Mouse (Mus musculus): ENCODE data around the gene Sap30l. TPM values are rescaled to one million over a fixed set of nuclear protein-coding genes. Genes with fewer than 3 reads are reported as not detected.

Gene Sap30l
- polyA plus RNA-seq, 1 experiment = 107 TPM

DNA sequence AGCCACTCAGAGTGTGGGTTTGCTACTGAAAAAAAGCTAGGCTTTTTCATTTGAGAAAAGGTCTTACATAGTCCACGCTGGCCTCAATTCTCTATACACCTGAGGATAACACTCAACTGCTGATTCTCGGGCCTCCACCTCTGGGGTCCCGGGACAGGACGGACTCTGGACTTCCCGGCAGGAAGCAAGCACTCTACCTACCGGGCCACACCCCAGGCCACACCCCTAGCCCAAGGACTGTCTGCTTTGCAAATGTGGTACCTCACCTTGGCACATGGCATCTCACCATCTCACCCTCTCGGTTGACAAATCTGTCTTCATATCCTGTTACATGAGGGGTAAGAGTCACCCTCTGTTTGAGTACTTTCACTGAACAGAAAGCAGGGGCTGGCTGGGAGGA lies 48.9 kb downstream of the Sap30l start:
- 22% methylated on average over 7 of the region's 7 CpGs for whole genome bisulfite sequencing
- Histone ChIP-seq H3K27me3 (ENCODE audit: control insufficient read depth, insufficient read depth, low read length) (peaks cover 3% of the 10 kb centered on the region; the same call in 1 of the 2 replicates), H3K36me3 (ENCODE audit: control insufficient read depth, insufficient read depth, low read length) (no peaks in the 10 kb centered on the region)

GRCm38 (mm10) chr11:57850931-57851330 lies 49.5 kb downstream of the Sap30l start:
- H3K36me3 ChIP-seq (ENCODE audit: control insufficient read depth, insufficient read depth, low read length) = no peaks in the 10 kb centered on the region
- 26% methylated on average over 3 of the region's 3 CpGs for WGBS
- H3K27ac ChIP-seq (ENCODE audit: insufficient read depth, low read depth, low read length) = no peak overlapping the region
- peaks cover 3% of the 10 kb centered on the region; the same call in 1 of the 2 replicates for H3K27me3 ChIP-seq (ENCODE audit: control insufficient read depth, insufficient read depth, low read length)
- peaks cover 7% of the 10 kb centered on the region for H3K4me1 ChIP-seq (ENCODE audit: control insufficient read depth, insufficient read depth, insufficient read length, low read length)
- TF ChIP-seq POLR2A (IDR thresholded peaks at IDR 0.05; ENCODE audit: low read depth, low read length) (no peak), CTCF (IDR thresholded peaks at IDR 0.05; ENCODE audit: extremely low read depth, insufficient read length, insufficient replicate concordance, low read depth, low read length) (no peak)
- H3K4me3 ChIP-seq (ENCODE audit: low read depth, low read length) = no peak overlapping the region

More for the DNA sequence above, 48.9 kb downstream of the Sap30l start:
- peaks cover 7% of the 10 kb centered on the region for H3K4me1 ChIP-seq (ENCODE audit: control insufficient read depth, insufficient read depth, insufficient read length, low read length)
- no peak overlapping the region for H3K4me3 ChIP-seq (ENCODE audit: low read depth, low read length)
- H3K27ac ChIP-seq (ENCODE audit: insufficient read depth, low read depth, low read length) = no peak overlapping the region
- TF ChIP-seq POLR2A (IDR thresholded peaks at IDR 0.05; ENCODE audit: low read depth, low read length) (no peak), CTCF (IDR thresholded peaks at IDR 0.05; ENCODE audit: extremely low read depth, insufficient read length, insufficient replicate concordance, low read depth, low read length) (no peak)

- peaks cover 5% of the 10 kb centered on the region for H3K4me1 ChIP-seq (ENCODE audit: control insufficient read depth, insufficient read depth, insufficient read length, low read length)
- no peaks in the 10 kb centered on the region for H3K36me3 ChIP-seq (ENCODE audit: control insufficient read depth, insufficient read depth, low read length)
- WGBS = 73% methylated on average over 6 of the region's 6 CpGs
- peaks cover 3% of the 10 kb centered on the region for H3K27me3 ChIP-seq (ENCODE audit: control insufficient read depth, insufficient read depth, low read length)
- H3K27ac ChIP-seq (ENCODE audit: insufficient read depth, low read depth, low read length) = no peak overlapping the region
- TF ChIP-seq POLR2A (IDR thresholded peaks at IDR 0.05; ENCODE audit: low read depth, low read length) (no peak), CTCF (IDR thresholded peaks at IDR 0.05; ENCODE audit: extremely low read depth, insufficient read length, insufficient replicate concordance, low read depth, low read length) (no peak)
- no peak overlapping the region for H3K4me3 ChIP-seq (ENCODE audit: low read depth, low read length)
These were observed 52.1 kb downstream of the Sap30l start for GRCm38 (mm10) chr11:57853571-57853970.

DNA sequence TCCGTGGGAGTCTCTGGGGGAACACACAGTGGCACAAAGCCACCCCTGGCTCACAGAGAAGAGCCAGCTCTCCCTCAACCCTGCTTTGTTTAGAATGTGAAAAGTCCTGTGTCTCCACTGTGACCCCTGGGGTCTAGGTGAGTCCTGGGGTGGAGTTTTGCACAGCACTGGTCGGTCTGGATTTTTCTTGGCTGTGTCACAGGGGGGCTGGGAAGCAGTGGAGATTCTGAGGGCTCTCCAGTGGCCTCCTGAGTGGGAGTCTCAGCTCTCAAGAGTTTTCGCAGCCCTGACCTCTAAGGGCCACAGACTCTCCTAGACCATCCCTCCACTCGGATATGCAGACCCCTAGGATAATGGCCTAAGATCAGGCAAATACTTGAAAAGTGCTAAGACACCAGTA lies 56.3 kb downstream of the Sap30l start:
- WGBS = 61% methylated on average over 4 of the region's 4 CpGs
- H3K4me1 ChIP-seq (ENCODE audit: control insufficient read depth, insufficient read depth, insufficient read length, low read length) = no peaks in the 10 kb centered on the region
- H3K27me3 ChIP-seq (ENCODE audit: control insufficient read depth, insufficient read depth, low read length) = no peaks in the 10 kb centered on the region; the same call in 1 of the 2 replicates

More for the DNA sequence above, 56.3 kb downstream of the Sap30l start:
- TF ChIP-seq POLR2A (IDR thresholded peaks at IDR 0.05; ENCODE audit: low read depth, low read length) (no peak), CTCF (IDR thresholded peaks at IDR 0.05; ENCODE audit: extremely low read depth, insufficient read length, insufficient replicate concordance, low read depth, low read length) (no peak)
- H3K4me3 ChIP-seq (ENCODE audit: low read depth, low read length) = no peak overlapping the region
- no peak overlapping the region for H3K27ac ChIP-seq (ENCODE audit: insufficient read depth, low read depth, low read length)
- no peaks in the 10 kb centered on the region for H3K36me3 ChIP-seq (ENCODE audit: control insufficient read depth, insufficient read depth, low read length)

Other genes starting within 250 kb of the Sap30l start
- gene Galnt10, start 156.2 kb upstream of the Sap30l start, polyA plus RNA-seq (2012; rRNA removed) = 21.6 and 37.0 TPM in 2 replicates
- 4.6 and 10.1 TPM in 2 replicates for gene Hand1, start 31.2 kb downstream of the Sap30l start, polyA plus RNA-seq (2012; rRNA removed)
- gene Larp1, start 207.4 kb downstream of the Sap30l start, polyA plus RNA-seq (2012; rRNA removed) = 16.9 and 25.9 TPM in 2 replicates

All from small intestine, adult 2 months (tissue).